Mouse (Mus musculus): Measurements from ENCODE around the gene Cacna2d3. TPM values are rescaled to one million over a fixed set of nuclear protein-coding genes. Genes with fewer than 3 reads are reported as not detected.

Cacna2d3 gene
- total and polyA plus RNA-seq, 2 experiments from 2014 or later: 24.0 to 32.8 TPM

DNA sequence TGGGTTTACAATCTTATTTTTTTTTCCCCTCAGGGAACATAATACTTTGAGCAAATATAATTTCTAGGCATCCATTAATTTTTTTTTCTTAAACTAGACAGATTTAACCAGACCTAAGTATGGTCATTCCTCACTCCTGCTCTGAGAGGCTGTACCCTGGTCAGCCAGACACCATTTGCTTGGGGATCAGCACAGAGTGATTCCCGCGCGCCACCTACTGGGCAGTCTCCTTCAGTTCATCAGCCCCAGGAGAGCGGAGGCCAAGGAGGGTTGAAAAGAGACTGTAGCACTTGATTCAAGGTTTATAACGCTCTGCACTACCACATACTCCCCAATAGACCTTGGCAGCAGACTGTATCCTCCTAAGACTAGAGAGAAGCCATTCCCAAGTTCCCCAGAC lies 631.6 kb downstream of the Cacna2d3 start:
- peak; percentile 81 for DNase-seq (ENCODE audit: low spot score)
- peak; percentile 75; the same call in 1 of the 2 replicates for ATAC-seq (ENCODE audit: low FRiP score)
- H3K9me3 ChIP-seq (ENCODE audit: low read length): no peaks in the 10 kb centered on the region
- no peak overlapping the region for H3K27ac ChIP-seq (ENCODE audit: low read depth, low read length)
- no peak overlapping the region for H3K4me2 ChIP-seq (ENCODE audit: low read depth, low read length, poor library complexity, severe bottlenecking)
- 8% methylated on average over 5 of the region's 5 CpGs for WGBS
- no peaks in the 10 kb centered on the region; the same call in 1 of the 2 replicates for H3K27me3 ChIP-seq (ENCODE audit: insufficient read depth, low read length)
- no peaks in the 10 kb centered on the region for H3K4me1 ChIP-seq (ENCODE audit: insufficient read depth, low read length)
- TF ChIP-seq CTCF (IDR thresholded peaks at IDR 0.05): peak; percentile 91
- H3K4me3 ChIP-seq (ENCODE audit: low read depth, low read length): no peak overlapping the region
- H3K9ac ChIP-seq (replicated peaks; ENCODE audit: low read length, poor library complexity, severe bottlenecking): no peak overlapping the region
- H3K36me3 ChIP-seq (ENCODE audit: insufficient read depth, low read length): no peaks in the 10 kb centered on the region

DNA sequence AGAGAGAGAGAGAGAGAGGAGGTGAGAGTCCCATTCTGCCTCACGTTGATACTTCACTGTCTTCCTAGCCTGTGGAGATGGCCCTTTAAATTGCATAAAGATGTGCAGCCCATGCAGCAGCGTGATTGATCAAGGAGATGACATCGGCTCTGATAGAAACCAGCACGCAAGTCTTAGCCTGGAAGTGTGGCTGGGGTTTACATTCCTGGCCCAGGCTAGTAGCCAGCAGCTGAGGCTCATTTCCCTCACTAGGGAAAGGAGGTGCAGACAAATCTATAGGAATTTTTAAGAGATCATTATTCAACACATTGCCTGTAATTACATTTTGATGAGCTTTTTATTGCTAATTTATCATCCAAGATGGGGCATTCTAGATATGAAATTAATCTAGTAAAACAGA lies 635.1 kb downstream of the Cacna2d3 start:
- TF ChIP-seq CTCF (IDR thresholded peaks at IDR 0.05): no peak
- ATAC-seq (ENCODE audit: low FRiP score): no peak

DNA sequence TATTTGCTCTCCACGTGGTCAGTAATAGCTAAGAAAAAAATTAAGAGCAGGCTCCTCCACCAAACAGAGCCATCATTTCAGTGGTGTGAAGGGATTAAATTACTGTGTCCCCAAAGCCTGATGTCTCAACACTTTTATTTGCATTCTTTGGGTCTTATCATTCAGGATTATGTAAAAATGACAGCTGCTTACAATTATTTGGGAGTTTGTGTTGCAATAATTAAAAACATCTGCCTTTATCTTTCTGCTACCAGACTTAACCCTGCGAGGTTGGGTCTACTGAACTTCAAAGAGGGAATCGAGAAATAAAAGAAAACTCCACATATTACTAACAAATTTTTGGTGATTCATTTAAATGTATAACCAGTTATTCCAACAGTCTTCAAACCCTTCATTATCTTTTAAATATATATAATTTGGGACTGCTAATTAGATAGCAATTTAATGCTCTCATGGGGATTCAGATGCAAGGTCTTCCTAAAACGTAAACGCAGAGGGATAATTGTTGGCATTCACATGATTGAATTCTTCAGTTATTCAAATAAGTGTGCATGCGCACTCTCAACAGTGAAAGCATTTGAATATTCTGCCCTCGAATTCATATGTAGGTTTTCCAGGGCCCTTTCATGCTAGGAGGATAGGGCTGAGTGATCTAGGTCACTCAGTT lies 636.0 kb downstream of the Cacna2d3 start:
- 51% methylated on average over 7 of the region's 7 CpGs for WGBS
- no peak overlapping the region for H3K9ac ChIP-seq (replicated peaks; ENCODE audit: low read length, poor library complexity, severe bottlenecking)
- ATAC-seq (ENCODE audit: low FRiP score): no peak

More for the DNA sequence above, 635.1 kb downstream of the Cacna2d3 start:
- Histone ChIP-seq H3K4me2 (ENCODE audit: low read depth, low read length, poor library complexity, severe bottlenecking) (no peak overlapping the region), H3K4me1 (ENCODE audit: insufficient read depth, low read length) (no peaks in the 10 kb centered on the region), H3K9me3 (ENCODE audit: low read length) (no peaks in the 10 kb centered on the region), H3K27ac (ENCODE audit: low read depth, low read length) (no peak overlapping the region), H3K36me3 (ENCODE audit: insufficient read depth, low read length) (no peaks in the 10 kb centered on the region), H3K9ac (replicated peaks; ENCODE audit: low read length, poor library complexity, severe bottlenecking) (no peak overlapping the region), H3K4me3 (ENCODE audit: low read depth, low read length) (no peak overlapping the region), H3K27me3 (ENCODE audit: insufficient read depth, low read length) (no peaks in the 10 kb centered on the region)
- DNase-seq (ENCODE audit: low spot score): no peak
- 65% methylated on average over 4 of the region's 4 CpGs for WGBS

DNA sequence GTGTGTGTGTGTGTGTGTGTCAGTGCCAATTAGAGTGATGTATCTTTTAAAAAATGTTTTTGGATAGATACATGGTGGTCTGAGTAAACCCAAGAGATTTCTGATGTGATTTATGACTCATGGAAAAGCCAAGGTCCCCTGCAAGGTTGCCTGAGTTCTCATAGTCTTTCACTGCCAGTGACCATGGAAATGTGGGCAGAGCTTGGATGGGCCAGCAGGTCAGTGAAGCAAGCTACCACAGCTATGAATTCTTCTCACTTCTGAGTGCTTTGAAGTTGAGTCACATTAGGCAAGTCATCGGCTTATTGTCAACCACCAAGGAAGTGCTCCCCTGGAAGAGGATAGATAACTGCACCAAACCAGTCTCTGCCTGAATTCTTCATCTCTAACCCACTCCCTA lies 639.5 kb downstream of the Cacna2d3 start:
- Histone ChIP-seq H3K9ac (replicated peaks; ENCODE audit: low read length, poor library complexity, severe bottlenecking) (no peak overlapping the region), H3K4me3 (ENCODE audit: low read depth, low read length) (no peak overlapping the region), H3K27me3 (ENCODE audit: insufficient read depth, low read length) (no peaks in the 10 kb centered on the region), H3K27ac (ENCODE audit: low read depth, low read length) (no peak overlapping the region), H3K4me2 (ENCODE audit: low read depth, low read length, poor library complexity, severe bottlenecking) (no peak overlapping the region), H3K4me1 (ENCODE audit: insufficient read depth, low read length) (no peaks in the 10 kb centered on the region), H3K9me3 (ENCODE audit: low read length) (no peaks in the 10 kb centered on the region), H3K36me3 (ENCODE audit: insufficient read depth, low read length) (no peaks in the 10 kb centered on the region)
- no peak for ATAC-seq (ENCODE audit: low FRiP score)
- DNase-seq (ENCODE audit: low spot score): no peak
- 97% methylated on average over 1 of the region's 1 CpGs for WGBS
- no peak for TF ChIP-seq CTCF (IDR thresholded peaks at IDR 0.05)

More for the DNA sequence above, 636.0 kb downstream of the Cacna2d3 start:
- no peaks in the 10 kb centered on the region for H3K27me3 ChIP-seq (ENCODE audit: insufficient read depth, low read length)
- no peak overlapping the region for H3K27ac ChIP-seq (ENCODE audit: low read depth, low read length)
- no peaks in the 10 kb centered on the region for H3K9me3 ChIP-seq (ENCODE audit: low read length)
- no peak overlapping the region for H3K4me2 ChIP-seq (ENCODE audit: low read depth, low read length, poor library complexity, severe bottlenecking)
- no peak for TF ChIP-seq CTCF (IDR thresholded peaks at IDR 0.05)
- no peak for DNase-seq (ENCODE audit: low spot score)
- H3K4me3 ChIP-seq (ENCODE audit: low read depth, low read length): no peak overlapping the region
- H3K4me1 ChIP-seq (ENCODE audit: insufficient read depth, low read length): no peaks in the 10 kb centered on the region
- no peaks in the 10 kb centered on the region for H3K36me3 ChIP-seq (ENCODE audit: insufficient read depth, low read length)

DNA sequence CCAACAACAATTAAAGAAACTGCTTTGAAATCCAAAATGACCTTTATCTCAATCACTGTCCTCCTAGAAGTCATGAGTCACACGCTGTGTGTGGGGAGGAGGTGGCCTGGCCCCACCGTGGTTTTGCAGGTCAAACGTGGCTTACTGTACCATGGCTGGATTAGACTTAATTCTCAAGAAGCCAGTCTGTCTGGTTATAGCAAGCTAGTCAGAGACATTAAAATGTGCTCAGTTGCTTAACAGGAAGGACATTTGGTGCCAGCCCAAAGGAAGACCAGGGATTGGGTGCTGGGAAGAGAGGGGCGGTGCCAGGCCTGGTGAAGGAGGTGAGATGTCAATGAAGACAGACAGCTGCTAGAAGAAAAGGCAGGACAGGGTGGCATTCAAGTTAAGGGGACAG lies 641.0 kb downstream of the Cacna2d3 start:
- WGBS: 89% methylated on average over 4 of the region's 4 CpGs
- H3K36me3 ChIP-seq (ENCODE audit: insufficient read depth, low read length): no peaks in the 10 kb centered on the region
- no peak for ATAC-seq (ENCODE audit: low FRiP score)

DNA sequence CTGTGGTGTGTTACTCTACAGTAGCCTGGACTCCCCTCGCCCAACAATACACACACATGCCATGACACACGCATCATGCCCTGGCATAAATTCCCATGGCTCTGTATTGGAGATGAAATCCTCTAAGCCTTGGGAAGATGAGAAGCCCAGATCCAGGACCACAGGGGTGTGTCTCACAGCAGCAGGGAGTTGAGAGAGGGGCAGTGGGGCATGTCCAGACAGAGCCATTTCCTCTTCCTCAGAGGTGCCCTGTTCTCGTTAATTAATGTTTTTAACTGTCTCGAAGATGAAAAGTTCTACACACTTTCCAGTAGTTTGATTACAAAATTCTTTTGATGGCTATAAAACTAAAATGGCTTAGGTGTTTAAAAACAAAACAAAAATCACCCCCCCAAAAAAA lies 641.4 kb downstream of the Cacna2d3 start:
- no peak overlapping the region for H3K4me2 ChIP-seq (ENCODE audit: low read depth, low read length, poor library complexity, severe bottlenecking)
- H3K4me3 ChIP-seq (ENCODE audit: low read depth, low read length): no peak overlapping the region
- DNase-seq (ENCODE audit: low spot score) (no peak), ATAC-seq (ENCODE audit: low FRiP score) (no peak)
- no peak overlapping the region for H3K9ac ChIP-seq (replicated peaks; ENCODE audit: low read length, poor library complexity, severe bottlenecking)
- no peaks in the 10 kb centered on the region for H3K9me3 ChIP-seq (ENCODE audit: low read length)
- H3K27me3 ChIP-seq (ENCODE audit: insufficient read depth, low read length): no peaks in the 10 kb centered on the region
- 89% methylated on average over 4 of the region's 4 CpGs for WGBS
- no peaks in the 10 kb centered on the region for H3K36me3 ChIP-seq (ENCODE audit: insufficient read depth, low read length)
- H3K27ac ChIP-seq (ENCODE audit: low read depth, low read length): no peak overlapping the region
- TF ChIP-seq CTCF (IDR thresholded peaks at IDR 0.05): no peak
- no peaks in the 10 kb centered on the region for H3K4me1 ChIP-seq (ENCODE audit: insufficient read depth, low read length)

More for the DNA sequence above, 641.0 kb downstream of the Cacna2d3 start:
- Histone ChIP-seq H3K4me3 (ENCODE audit: low read depth, low read length) (no peak overlapping the region), H3K27me3 (ENCODE audit: insufficient read depth, low read length) (no peaks in the 10 kb centered on the region), H3K9me3 (ENCODE audit: low read length) (no peaks in the 10 kb centered on the region), H3K4me2 (ENCODE audit: low read depth, low read length, poor library complexity, severe bottlenecking) (no peak overlapping the region), H3K9ac (replicated peaks; ENCODE audit: low read length, poor library complexity, severe bottlenecking) (no peak overlapping the region), H3K27ac (ENCODE audit: low read depth, low read length) (no peak overlapping the region), H3K4me1 (ENCODE audit: insufficient read depth, low read length) (no peaks in the 10 kb centered on the region)
- DNase-seq (ENCODE audit: low spot score): no peak
- no peak for TF ChIP-seq CTCF (IDR thresholded peaks at IDR 0.05)

All from midbrain, postnatal 0 days (tissue).